Mouse (Mus musculus) macrophage (primary cell): ENCODE data around the gene Creld1. TPM values are rescaled to one million over a fixed set of nuclear protein-coding genes. Genes with fewer than 3 reads are reported as not detected.

ENCODE experiments used
- H3K27ac ChIP-seq: fragments of 350-480 bp; formaldehyde crosslinking; 2 replicates; pipeline ENCODE4 v1.9.0; 2021
- H3K36me3 ChIP-seq: fragments of 350-480 bp; formaldehyde crosslinking; 2 replicates; pipeline ENCODE4 v1.9.0; 2021; ENCODE audit errors: inconsistent target
- H3K4me3 ChIP-seq: fragments of 350-480 bp; formaldehyde crosslinking; 2 replicates; pipeline ENCODE4 v1.9.0; 2021; ENCODE audit errors: inconsistent target
- H3K79me2 ChIP-seq: fragments of 350-480 bp; formaldehyde crosslinking; 2 replicates; pipeline ENCODE4 v1.9.0; 2021; ENCODE audit errors: inconsistent target
- WGBS: methylation state at CpG from one replicate; pipeline ENCODE4 v1.1.7; 2026; ENCODE audit warnings: inconsistent platforms; ENCODE audit not compliant: missing documents; 5-methylcytosine and 5-hydroxymethylcytosine counted together
- polyA plus RNA-seq: library from polyadenylated mRNA; stranded (reverse); fragments of 250-400 nt; gene quantifications from 3 replicates; pipeline ENCODE4 v1.2.4, GENCODE M21; 2018; ENCODE audit warnings: inconsistent platforms
- total RNA-seq, 78 experiments: library from RNA; depleted of rRNA; stranded (reverse); fragments of 250-400 nt; gene quantifications; 1 replicate in 9 of 78; 2 replicates in 24 of 78; 3 replicates in 43 of 78; 4 replicates in 2 of 78; pipeline ENCODE4 v1.2.4; 2018; ENCODE audit warnings: inconsistent platforms in 56 of 78

The Creld1 gene
- total RNA-seq (2018; cell fraction: chromatin; rRNA removed), result 10 to 100 TPM in 17 of 26 experiments, 1 to 10 TPM in 9; 2.2 to 42.3 (median 13.9) TPM
- total RNA-seq (2018; cell fraction: cytosol; rRNA removed), result 10 to 100 TPM in 24 of 26 experiments, 1 to 10 TPM in 2; 8.7 to 28.3 (median 18.5) TPM
- total RNA-seq (2018; cell fraction: nucleus; rRNA removed), result 10 to 100 TPM; 13.0 to 48.0 (median 19.3) TPM
- polyA plus RNA-seq, result 14.8 to 22.0 TPM (median 17.8 TPM) in 3 replicates

GRCm38 (mm10) chr6:113483100-113483615 lies at the start of gene Creld1:
Creld1 (plus strand) TSS chr6:113483297.
- peak within 1 kb of the TSS; percentile 75 for H3K27ac ChIP-seq

GRCm38 (mm10) chr6:113433661-113434060 lies 49.4 kb upstream of the Creld1 start:
- H3K27ac ChIP-seq, result no peak overlapping the region
- WGBS, result 79% methylated on average over 3 of the region's 3 CpGs
- no peaks in the 10 kb centered on the region for H3K36me3 ChIP-seq
- H3K4me3 ChIP-seq, result no peak overlapping the region
- no peaks in the 10 kb centered on the region for H3K79me2 ChIP-seq

More at GRCm38 (mm10) chr6:113483100-113483615, at the start of gene Creld1:
- Histone ChIP-seq H3K4me3 (peak within 1 kb of the TSS; percentile 73), H3K79me2 (no peaks in the 10 kb centered on the region; the same call in 1 of the 2 replicates), H3K36me3 (no peaks in the 10 kb centered on the region)
- WGBS, result under 1% methylated on average over 26 of the region's 26 CpGs

GRCm38 (mm10) chr6:113434691-113435090 lies 48.4 kb upstream of the Creld1 start:
- no peak overlapping the region for H3K27ac ChIP-seq
- no peaks in the 10 kb centered on the region for H3K36me3 ChIP-seq
- no peak overlapping the region for H3K4me3 ChIP-seq
- 74% methylated on average over 7 of the region's 7 CpGs for WGBS
- H3K79me2 ChIP-seq, result no peaks in the 10 kb centered on the region

- WGBS, result 79% methylated on average over 9 of the region's 9 CpGs
- Histone ChIP-seq H3K79me2 (no peaks in the 10 kb centered on the region), H3K4me3 (no peak within 1 kb of the TSS), H3K36me3 (no peaks in the 10 kb centered on the region), H3K27ac (no peak within 1 kb of the TSS)
Measured at GRCm38 (mm10) chr6:113435664-113436205, 47.4 kb upstream of the Creld1 start, which contains the start of gene Cidec. Cidec (minus strand) TSS chr6:113435760.

- Histone ChIP-seq H3K36me3 (no peaks in the 10 kb centered on the region), H3K79me2 (no peaks in the 10 kb centered on the region), H3K4me3 (no peak overlapping the region), H3K27ac (no peak overlapping the region)
- whole genome bisulfite sequencing, result 90% methylated on average over 12 of the region's 12 CpGs
Measured at GRCm38 (mm10) chr6:113437135-113437534, 46.0 kb upstream of the Creld1 start.

- no peak overlapping the region for H3K4me3 ChIP-seq
- peaks cover 14% of the 10 kb centered on the region for H3K79me2 ChIP-seq
- H3K27ac ChIP-seq, result no peak overlapping the region
- WGBS, result 72% methylated on average over 11 of the region's 12 CpGs
- H3K36me3 ChIP-seq, result no peaks in the 10 kb centered on the region
Measured at GRCm38 (mm10) chr6:113438721-113439430, 44.2 kb upstream of the Creld1 start.

- 89% methylated on average over 3 of the region's 3 CpGs for WGBS
- H3K27ac ChIP-seq, result no peak overlapping the region
Measured at GRCm38 (mm10) chr6:113440686-113441085, 42.4 kb upstream of the Creld1 start.

GRCm38 (mm10) chr6:113441147-113441680 lies 41.9 kb upstream of the Creld1 start:
- no peak overlapping the region for H3K4me3 ChIP-seq
- peaks cover 18% of the 10 kb centered on the region for H3K79me2 ChIP-seq
- no peaks in the 10 kb centered on the region for H3K36me3 ChIP-seq
- WGBS, result 54% methylated on average over 7 of the region's 7 CpGs
- no peak overlapping the region for H3K27ac ChIP-seq

More at GRCm38 (mm10) chr6:113440686-113441085, 42.4 kb upstream of the Creld1 start:
- H3K36me3 ChIP-seq, result no peaks in the 10 kb centered on the region
- H3K79me2 ChIP-seq, result peaks cover 18% of the 10 kb centered on the region
- no peak overlapping the region for H3K4me3 ChIP-seq

- 39% methylated on average over 9 of the region's 9 CpGs for WGBS
- Histone ChIP-seq H3K4me3 (peak overlapping the region; percentile 91; the same call in 1 of the 2 replicates), H3K27ac (no peak overlapping the region), H3K36me3 (no peaks in the 10 kb centered on the region; the same call in 1 of the 2 replicates), H3K79me2 (peaks cover 18% of the 10 kb centered on the region)
Measured at GRCm38 (mm10) chr6:113442087-113442441, 41.0 kb upstream of the Creld1 start.

GRCm38 (mm10) chr6:113442442-113443090 lies 40.5 kb upstream of the Creld1 start, which contains the start of gene Jagn1:
Jagn1 (plus strand) TSS chr6:113442569.
- H3K36me3 ChIP-seq, result peaks cover 5% of the 10 kb centered on the region; the same call in 1 of the 2 replicates
- under 1% methylated on average over 45 of the region's 45 CpGs for WGBS
- peak within 1 kb of the TSS; percentile 28; the same call in 1 of the 2 replicates for H3K27ac ChIP-seq
- H3K4me3 ChIP-seq, result peak within 1 kb of the TSS; percentile 91
- H3K79me2 ChIP-seq, result peaks cover 18% of the 10 kb centered on the region

GRCm38 (mm10) chr6:113443091-113443490 lies 40.0 kb upstream of the Creld1 start:
- WGBS, result 49% methylated on average over 12 of the region's 12 CpGs
- H3K36me3 ChIP-seq, result peaks cover 10% of the 10 kb centered on the region; the same call in 1 of the 2 replicates
- H3K27ac ChIP-seq, result peak overlapping the region; percentile 28; the same call in 1 of the 2 replicates
- H3K4me3 ChIP-seq, result peak overlapping the region; percentile 91
- H3K79me2 ChIP-seq, result peaks cover 18% of the 10 kb centered on the region

- no peak overlapping the region for H3K4me3 ChIP-seq
- H3K27ac ChIP-seq, result no peak overlapping the region
- H3K36me3 ChIP-seq, result peaks cover 14% of the 10 kb centered on the region; the same call in 1 of the 2 replicates
- WGBS, result 92% methylated on average over 6 of the region's 8 CpGs
- H3K79me2 ChIP-seq, result peaks cover 18% of the 10 kb centered on the region
Measured at GRCm38 (mm10) chr6:113444207-113444965, 38.7 kb upstream of the Creld1 start.

- Histone ChIP-seq H3K79me2 (peaks cover 16% of the 10 kb centered on the region), H3K27ac (no peak overlapping the region), H3K36me3 (peaks cover 14% of the 10 kb centered on the region; the same call in 1 of the 2 replicates), H3K4me3 (no peak overlapping the region)
- 97% methylated on average over 4 of the region's 4 CpGs for WGBS
Measured at GRCm38 (mm10) chr6:113447639-113448038, 35.5 kb upstream of the Creld1 start.
